Mouse (Mus musculus): ENCODE results near the gene Pold3. TPM values are rescaled to one million over a fixed set of nuclear protein-coding genes. Genes with fewer than 3 reads are reported as not detected.
"Not testable (repeated sequence)": the region's sequence is repeated elsewhere in the genome, so short reads cannot be mapped to it uniquely, and the experiment has no call there.

The Pold3 gene
- polyA plus RNA-seq, 1 experiment: 9.6 TPM

- H3K36me3 ChIP-seq (ENCODE audit: control insufficient read depth, insufficient read depth, low read length): peaks cover 2% of the 10 kb centered on the region
- no peak overlapping the region for H3K27ac ChIP-seq (ENCODE audit: insufficient read depth, low read depth, low read length)
- WGBS: 95% methylated on average over 8 of the region's 8 CpGs
- H3K27me3 ChIP-seq (replicated peaks; ENCODE audit: control insufficient read depth, insufficient read depth, low read length): no peaks in the 10 kb centered on the region
- no peak for DNase-seq
- H3K4me1 ChIP-seq (ENCODE audit: control insufficient read depth, insufficient read depth, low read length): no peaks in the 10 kb centered on the region
- TF ChIP-seq CTCF (conservative IDR thresholded peaks at IDR 0.05; ENCODE audit: insufficient read depth, insufficient read length, low read depth, low read length): no peak
- no peak for TF ChIP-seq POLR2A (IDR thresholded peaks at IDR 0.05; ENCODE audit: low read depth, low read length)
- no peak overlapping the region for H3K4me3 ChIP-seq (ENCODE audit: insufficient read depth, low read depth, low read length)
Observed at GRCm38 (mm10) chr7:100086159-100086755, 35.1 kb downstream of the Pold3 start.

- no peaks in the 10 kb centered on the region for H3K4me1 ChIP-seq (ENCODE audit: control insufficient read depth, insufficient read depth, low read length)
- peaks cover 2% of the 10 kb centered on the region for H3K36me3 ChIP-seq (ENCODE audit: control insufficient read depth, insufficient read depth, low read length)
- H3K27ac ChIP-seq (ENCODE audit: insufficient read depth, low read depth, low read length): no peak overlapping the region
- no peak for DNase-seq
- H3K4me3 ChIP-seq (ENCODE audit: insufficient read depth, low read depth, low read length): no peak overlapping the region
- TF ChIP-seq POLR2A (IDR thresholded peaks at IDR 0.05; ENCODE audit: low read depth, low read length): no peak
- no peak for TF ChIP-seq CTCF (conservative IDR thresholded peaks at IDR 0.05; ENCODE audit: insufficient read depth, insufficient read length, low read depth, low read length)
- no peaks in the 10 kb centered on the region for H3K27me3 ChIP-seq (replicated peaks; ENCODE audit: control insufficient read depth, insufficient read depth, low read length)
- 91% methylated on average over 6 of the region's 6 CpGs for WGBS
Observed at GRCm38 (mm10) chr7:100083812-100084211, 37.6 kb downstream of the Pold3 start.

GRCm38 (mm10) chr7:100082836-100083235 is 38.5 kb downstream of the Pold3 start:
- Histone ChIP-seq H3K36me3 (ENCODE audit: control insufficient read depth, insufficient read depth, low read length) (peaks cover 2% of the 10 kb centered on the region), H3K4me1 (ENCODE audit: control insufficient read depth, insufficient read depth, low read length) (no peaks in the 10 kb centered on the region), H3K27ac (ENCODE audit: insufficient read depth, low read depth, low read length) (no peak overlapping the region), H3K27me3 (replicated peaks; ENCODE audit: control insufficient read depth, insufficient read depth, low read length) (no peaks in the 10 kb centered on the region), H3K4me3 (ENCODE audit: insufficient read depth, low read depth, low read length) (no peak overlapping the region)
- WGBS: 90% methylated on average over 6 of the region's 6 CpGs
- no peak for DNase-seq
- TF ChIP-seq POLR2A (IDR thresholded peaks at IDR 0.05; ENCODE audit: low read depth, low read length): no peak
- TF ChIP-seq CTCF (conservative IDR thresholded peaks at IDR 0.05; ENCODE audit: insufficient read depth, insufficient read length, low read depth, low read length): no peak

- 73% methylated on average over 12 of the region's 12 CpGs for WGBS
- H3K4me3 ChIP-seq (ENCODE audit: insufficient read depth, low read depth, low read length): no peak overlapping the region
- TF ChIP-seq POLR2A (IDR thresholded peaks at IDR 0.05; ENCODE audit: low read depth, low read length) (no peak), CTCF (conservative IDR thresholded peaks at IDR 0.05; ENCODE audit: insufficient read depth, insufficient read length, low read depth, low read length) (no peak)
- H3K36me3 ChIP-seq (ENCODE audit: control insufficient read depth, insufficient read depth, low read length): no peaks in the 10 kb centered on the region
- H3K4me1 ChIP-seq (ENCODE audit: control insufficient read depth, insufficient read depth, low read length): peaks cover 10% of the 10 kb centered on the region; the same call in 1 of the 2 replicates
- no peak overlapping the region for H3K27ac ChIP-seq (ENCODE audit: insufficient read depth, low read depth, low read length)
- no peak for DNase-seq
- H3K27me3 ChIP-seq (replicated peaks; ENCODE audit: control insufficient read depth, insufficient read depth, low read length): no peaks in the 10 kb centered on the region
Observed at GRCm38 (mm10) chr7:100080087-100080781, 41.1 kb downstream of the Pold3 start.

- Histone ChIP-seq H3K4me1 (ENCODE audit: control insufficient read depth, insufficient read depth, low read length) (peaks cover 10% of the 10 kb centered on the region; the same call in 1 of the 2 replicates), H3K36me3 (ENCODE audit: control insufficient read depth, insufficient read depth, low read length) (no peaks in the 10 kb centered on the region), H3K27me3 (replicated peaks; ENCODE audit: control insufficient read depth, insufficient read depth, low read length) (no peaks in the 10 kb centered on the region), H3K27ac (ENCODE audit: insufficient read depth, low read depth, low read length) (no peak overlapping the region), H3K4me3 (ENCODE audit: insufficient read depth, low read depth, low read length) (no peak overlapping the region)
- peak; percentile 80 for DNase-seq
- TF ChIP-seq POLR2A (IDR thresholded peaks at IDR 0.05; ENCODE audit: low read depth, low read length) (no peak), CTCF (conservative IDR thresholded peaks at IDR 0.05; ENCODE audit: insufficient read depth, insufficient read length, low read depth, low read length) (no peak)
- WGBS: 60% methylated on average over 4 of the region's 4 CpGs
Observed at GRCm38 (mm10) chr7:100077071-100077470, 44.3 kb downstream of the Pold3 start.

- H3K27ac ChIP-seq (ENCODE audit: insufficient read depth, low read depth, low read length): no peak overlapping the region
- no peaks in the 10 kb centered on the region for H3K27me3 ChIP-seq (replicated peaks; ENCODE audit: control insufficient read depth, insufficient read depth, low read length)
- peaks cover 10% of the 10 kb centered on the region; the same call in 1 of the 2 replicates for H3K4me1 ChIP-seq (ENCODE audit: control insufficient read depth, insufficient read depth, low read length)
- peak; percentile 45 for DNase-seq
- WGBS: 56% methylated on average over 5 of the region's 5 CpGs
- TF ChIP-seq POLR2A (IDR thresholded peaks at IDR 0.05; ENCODE audit: low read depth, low read length) (no peak), CTCF (conservative IDR thresholded peaks at IDR 0.05; ENCODE audit: insufficient read depth, insufficient read length, low read depth, low read length) (no peak)
- H3K4me3 ChIP-seq (ENCODE audit: insufficient read depth, low read depth, low read length): no peak overlapping the region
- no peaks in the 10 kb centered on the region for H3K36me3 ChIP-seq (ENCODE audit: control insufficient read depth, insufficient read depth, low read length)
Observed at GRCm38 (mm10) chr7:100076296-100076695, 45.1 kb downstream of the Pold3 start.

GRCm38 (mm10) chr7:100073959-100074358 is 47.4 kb downstream of the Pold3 start:
- TF ChIP-seq POLR2A (IDR thresholded peaks at IDR 0.05; ENCODE audit: low read depth, low read length) (no peak), CTCF (conservative IDR thresholded peaks at IDR 0.05; ENCODE audit: insufficient read depth, insufficient read length, low read depth, low read length) (no peak)
- Histone ChIP-seq H3K27ac (ENCODE audit: insufficient read depth, low read depth, low read length) (no peak overlapping the region), H3K36me3 (ENCODE audit: control insufficient read depth, insufficient read depth, low read length) (no peaks in the 10 kb centered on the region), H3K4me3 (ENCODE audit: insufficient read depth, low read depth, low read length) (no peak overlapping the region), H3K27me3 (replicated peaks; ENCODE audit: control insufficient read depth, insufficient read depth, low read length) (no peaks in the 10 kb centered on the region), H3K4me1 (ENCODE audit: control insufficient read depth, insufficient read depth, low read length) (peaks cover 10% of the 10 kb centered on the region; the same call in 1 of the 2 replicates)
- 64% methylated on average over 2 of the region's 2 CpGs for WGBS
- DNase-seq: no peak

GRCm38 (mm10) chr7:100052991-100053390 is 68.4 kb downstream of the Pold3 start:
- peak; percentile 74 for DNase-seq
- WGBS: 62% methylated on average over 2 of the region's 2 CpGs
- H3K4me1 ChIP-seq (ENCODE audit: control insufficient read depth, insufficient read depth, low read length); H3K36me3 ChIP-seq (ENCODE audit: control insufficient read depth, insufficient read depth, low read length); H3K27ac ChIP-seq (ENCODE audit: insufficient read depth, low read depth, low read length); H3K4me3 ChIP-seq (ENCODE audit: insufficient read depth, low read depth, low read length); H3K27me3 ChIP-seq (replicated peaks; ENCODE audit: control insufficient read depth, insufficient read depth, low read length): not testable (repeated sequence)
